Mouse (Mus musculus) telencephalon, adult 2 months (tissue): Measurements from ENCODE around the gene Nrg3.
"Not testable (repeated sequence)": the region's sequence is repeated elsewhere in the genome, so short reads cannot be mapped to it uniquely, and the experiment has no call there.

Source experiments
- DNase-seq: peaks from one replicate; pipeline ENCODE4 v3.0.0-alpha.2; 2011; ENCODE audit warnings: low read depth, low spot score

The Nrg3 gene

GRCm38 (mm10) chr14:38629671-38630070 is 843.2 kb downstream of the Nrg3 start:
- no peak for DNase-seq

GRCm38 (mm10) chr14:38628862-38629619 is 843.8 kb downstream of the Nrg3 start:
- DNase-seq: no peak

GRCm38 (mm10) chr14:38616969-38617368 is 855.9 kb downstream of the Nrg3 start:
- no peak for DNase-seq

- no peak for DNase-seq
These were observed 875.2 kb downstream of the Nrg3 start for GRCm38 (mm10) chr14:38597735-38598134.

- DNase-seq: no peak
These were observed 878.6 kb downstream of the Nrg3 start for GRCm38 (mm10) chr14:38594297-38594696.

- no peak for DNase-seq
These were observed 896.1 kb downstream of the Nrg3 start for GRCm38 (mm10) chr14:38576796-38577195.

- peak; percentile 33 for DNase-seq
These were observed 904.7 kb downstream of the Nrg3 start for GRCm38 (mm10) chr14:38568184-38568583.

GRCm38 (mm10) chr14:38566182-38566581 is 906.7 kb downstream of the Nrg3 start:
- DNase-seq: no peak

- no peak for DNase-seq
These were observed 918.3 kb downstream of the Nrg3 start for GRCm38 (mm10) chr14:38554636-38555035.

- no peak for DNase-seq
These were observed 925.6 kb downstream of the Nrg3 start for GRCm38 (mm10) chr14:38547257-38547656.

GRCm38 (mm10) chr14:38535181-38535580 is 937.7 kb downstream of the Nrg3 start:
- no peak for DNase-seq

- no peak for DNase-seq
These were observed 939.4 kb downstream of the Nrg3 start for GRCm38 (mm10) chr14:38533495-38533894.

- DNase-seq: no peak
These were observed 956.7 kb downstream of the Nrg3 start for GRCm38 (mm10) chr14:38516232-38516631.

GRCm38 (mm10) chr14:38509016-38509415 is 963.9 kb downstream of the Nrg3 start:
- DNase-seq: no peak

GRCm38 (mm10) chr14:38494970-38495369 is 977.9 kb downstream of the Nrg3 start:
- peak; percentile 27 for DNase-seq

GRCm38 (mm10) chr14:38447086-38447485 is 1025.8 kb downstream of the Nrg3 start:
- DNase-seq: no peak

GRCm38 (mm10) chr14:38444788-38445187 is 1028.1 kb downstream of the Nrg3 start:
- DNase-seq: peak; percentile 17

GRCm38 (mm10) chr14:38433793-38434589 is 1038.9 kb downstream of the Nrg3 start:
- DNase-seq: no peak

GRCm38 (mm10) chr14:38374660-38375059 is 1098.2 kb downstream of the Nrg3 start:
- no peak for DNase-seq

- no peak for DNase-seq
These were observed 1131.9 kb downstream of the Nrg3 start for GRCm38 (mm10) chr14:38340967-38341366.

- not testable (repeated sequence) for DNase-seq
These were observed 1150.0 kb downstream of the Nrg3 start for GRCm38 (mm10) chr14:38322841-38323240.

- no peak for DNase-seq
These were observed 1152.1 kb downstream of the Nrg3 start for GRCm38 (mm10) chr14:38320619-38321340.
